Mouse (Mus musculus) heart, embryonic 15.5 days (tissue): ENCODE results near the gene Myh9. TPM values are rescaled to one million over a fixed set of nuclear protein-coding genes. Genes with fewer than 3 reads are reported as not detected.
A peak's percentile ranks its signal among the peaks of the same experiment; 100 is the strongest.

Experiments
- ATAC-seq: fragments of 200-750 bp; cut with Nextera tagmentation; replicated peaks from 2 replicates; pipeline ENCODE4 v1.8.0; 2017; ENCODE audit warnings: low read depth, moderate TSS enrichment; ENCODE audit not compliant: insufficient number of reproducible peaks, insufficient read depth, low FRiP score
- H3K27ac ChIP-seq: fragments of 300-500 bp; sonication (generic); 2 replicates; pipeline ENCODE4 v1.5.1; 2015; ENCODE audit warnings: mild to moderate bottlenecking, inconsistent platforms
- H3K27me3 ChIP-seq: fragments of 300-500 bp; sonication (generic); 2 replicates; pipeline ENCODE4 v1.6.1; 2015; ENCODE audit warnings: inconsistent platforms
- H3K36me3 ChIP-seq: fragments of 300-500 bp; sonication (generic); 2 replicates; pipeline ENCODE4 v1.6.1; 2015; ENCODE audit warnings: mild to moderate bottlenecking, inconsistent platforms
- H3K4me1 ChIP-seq: fragments of 300-500 bp; sonication (generic); replicated peaks from 2 replicates; pipeline ENCODE4 v1.6.1; 2015; ENCODE audit warnings: inconsistent platforms
- H3K4me2 ChIP-seq: fragments of 300-500 bp; sonication (generic); 2 replicates; pipeline ENCODE4 v1.6.1; 2015; ENCODE audit warnings: inconsistent platforms, mild to moderate bottlenecking, moderate library complexity
- H3K4me3 ChIP-seq: fragments of 300-500 bp; sonication (generic); 2 replicates; pipeline ENCODE4 v1.5.1; 2015; ENCODE audit warnings: mild to moderate bottlenecking, inconsistent platforms
- H3K9ac ChIP-seq: fragments of 300-500 bp; sonication (generic); 2 replicates; pipeline ENCODE4 v1.6.1; 2015; ENCODE audit warnings: mild to moderate bottlenecking, inconsistent platforms
- H3K9me3 ChIP-seq: fragments of 300-500 bp; sonication (generic); replicated peaks from 2 replicates; pipeline ENCODE4 v1.6.1; 2016; ENCODE audit warnings: inconsistent platforms
- WGBS: fragments of 180-500 bp; shearing (Covaris S2); methylation state at CpG from one replicate; pipeline ENCODE4 v1.1.7; 2015; ENCODE audit warnings: mixed read lengths; 5-methylcytosine and 5-hydroxymethylcytosine counted together
- polyA plus RNA-seq: library from polyadenylated mRNA; unstranded; fragments of >200 nt; fragmentation: Nextera tagmentation; extraction: Ambion mirVana; gene quantifications from 2 replicates; pipeline ENCODE4 v1.2.1, GENCODE M21; 2015

Gene Myh9
- polyA plus RNA-seq, 1 experiment from 2014 or later = 25.2 TPM

GRCm38 (mm10) chr15:77825382-77825781 is 16.6 kb downstream of the Myh9 start:
- ATAC-seq = no peak
- H3K4me1 ChIP-seq = peaks cover 86% of the 10 kb centered on the region
- H3K36me3 ChIP-seq = no peaks in the 10 kb centered on the region; the same call in 1 of the 2 replicates
- 95% methylated on average over 1 of the region's 1 CpGs for WGBS
- no peak overlapping the region for H3K4me3 ChIP-seq
- no peaks in the 10 kb centered on the region for H3K27me3 ChIP-seq
- H3K4me2 ChIP-seq = no peak overlapping the region
- peak overlapping the region; percentile 57 for H3K27ac ChIP-seq
- no peaks in the 10 kb centered on the region for H3K9me3 ChIP-seq
- H3K9ac ChIP-seq = no peak overlapping the region

GRCm38 (mm10) chr15:77824321-77824720 is 17.7 kb downstream of the Myh9 start:
- Histone ChIP-seq H3K27ac (peak overlapping the region; percentile 83), H3K9ac (no peak overlapping the region), H3K4me3 (no peak overlapping the region), H3K9me3 (no peaks in the 10 kb centered on the region), H3K4me2 (no peak overlapping the region), H3K36me3 (no peaks in the 10 kb centered on the region; the same call in 1 of the 2 replicates), H3K4me1 (peaks cover 91% of the 10 kb centered on the region), H3K27me3 (no peaks in the 10 kb centered on the region)
- WGBS = 86% methylated on average over 1 of the region's 1 CpGs
- ATAC-seq = no peak

DNA sequence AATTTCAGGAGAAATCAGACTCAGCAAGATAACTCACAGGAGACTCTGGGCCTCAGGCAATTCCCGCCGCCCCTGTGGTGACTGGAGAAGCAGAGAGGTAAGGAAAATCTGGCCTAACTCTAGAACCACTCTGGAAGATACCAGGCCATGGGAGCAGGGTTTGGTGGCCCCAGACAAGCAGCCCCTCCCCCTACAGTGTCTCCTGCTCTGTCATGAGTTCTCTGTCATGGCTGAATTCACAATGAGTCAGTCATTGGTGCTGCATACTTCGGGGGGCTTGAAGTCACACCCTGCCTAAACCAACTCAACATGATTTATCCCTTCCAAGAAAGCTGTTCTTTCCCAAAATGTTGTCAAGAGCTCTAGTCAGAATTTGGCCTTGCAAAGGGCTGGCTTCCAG is 18.3 kb downstream of the Myh9 start:
- Histone ChIP-seq H3K27me3 (no peaks in the 10 kb centered on the region), H3K9ac (no peak overlapping the region), H3K4me1 (peaks cover 94% of the 10 kb centered on the region), H3K27ac (peak overlapping the region; percentile 83), H3K4me3 (no peak overlapping the region), H3K4me2 (no peak overlapping the region), H3K36me3 (no peaks in the 10 kb centered on the region; the same call in 1 of the 2 replicates), H3K9me3 (no peaks in the 10 kb centered on the region)
- ATAC-seq = no peak
- 42% methylated on average over 3 of the region's 3 CpGs for WGBS

DNA sequence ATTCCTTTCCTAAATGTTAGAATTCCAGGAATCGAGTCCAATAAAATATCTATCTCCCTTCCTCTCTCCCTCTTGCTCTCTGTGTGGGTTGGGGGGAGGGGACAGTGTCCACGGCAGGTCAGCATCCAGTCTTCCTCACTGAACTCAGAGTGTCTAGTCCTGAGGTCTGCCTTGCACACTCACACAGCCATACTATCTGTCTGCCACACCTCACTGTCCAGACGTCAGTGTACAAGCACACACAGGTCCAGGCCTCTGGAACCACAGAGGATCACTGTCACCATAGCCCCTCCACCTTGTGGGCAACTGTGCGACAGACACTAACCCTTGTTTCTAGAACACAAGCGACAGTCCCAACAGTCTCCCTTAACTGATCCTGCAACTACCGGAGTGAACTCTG is 18.8 kb downstream of the Myh9 start:
- WGBS = 36% methylated on average over 6 of the region's 6 CpGs
- no peaks in the 10 kb centered on the region; the same call in 1 of the 2 replicates for H3K36me3 ChIP-seq
- H3K4me2 ChIP-seq = no peak overlapping the region
- no peak overlapping the region for H3K4me3 ChIP-seq
- H3K27ac ChIP-seq = peak overlapping the region; percentile 83
- no peak for ATAC-seq
- H3K9me3 ChIP-seq = no peaks in the 10 kb centered on the region
- H3K4me1 ChIP-seq = peaks cover 94% of the 10 kb centered on the region
- no peaks in the 10 kb centered on the region for H3K27me3 ChIP-seq
- no peak overlapping the region for H3K9ac ChIP-seq

GRCm38 (mm10) chr15:77822671-77823070 is 19.3 kb downstream of the Myh9 start:
- H3K4me3 ChIP-seq = no peak overlapping the region
- no peak overlapping the region for H3K4me2 ChIP-seq
- H3K36me3 ChIP-seq = no peaks in the 10 kb centered on the region; the same call in 1 of the 2 replicates
- no peaks in the 10 kb centered on the region for H3K27me3 ChIP-seq
- 39% methylated on average over 2 of the region's 2 CpGs for WGBS
- no peaks in the 10 kb centered on the region for H3K9me3 ChIP-seq
- peaks cover 94% of the 10 kb centered on the region for H3K4me1 ChIP-seq
- peak overlapping the region; percentile 83 for H3K27ac ChIP-seq
- no peak overlapping the region for H3K9ac ChIP-seq
- ATAC-seq = no peak

DNA sequence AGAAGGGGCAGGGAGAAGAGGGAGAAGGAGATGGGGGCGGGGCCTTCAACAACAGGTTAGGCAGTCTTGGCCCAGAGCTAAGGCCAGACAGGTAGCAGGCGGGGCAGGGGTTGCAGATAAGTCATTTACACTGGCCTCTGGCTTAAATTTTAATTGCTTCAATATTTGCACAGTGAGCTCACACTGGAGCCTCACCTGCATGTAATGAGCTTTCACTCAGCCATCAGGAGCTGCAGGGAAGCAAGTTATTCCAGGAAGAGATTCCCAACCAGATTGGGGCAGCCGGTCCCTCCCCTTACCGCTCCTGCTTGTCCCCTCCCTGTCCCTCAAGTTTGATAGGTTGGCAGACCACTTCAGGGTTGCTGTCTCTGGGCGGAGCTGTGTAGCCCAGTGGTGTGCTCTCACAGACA is 19.9 kb downstream of the Myh9 start:
- Histone ChIP-seq H3K36me3 (no peaks in the 10 kb centered on the region; the same call in 1 of the 2 replicates), H3K4me2 (0 out of 2 replicates have a peak overlapping the region, but pooled peaks have one; percentile 2), H3K4me1 (peaks cover 94% of the 10 kb centered on the region), H3K27ac (peak overlapping the region; percentile 83), H3K4me3 (no peak overlapping the region), H3K9ac (no peak overlapping the region), H3K9me3 (no peaks in the 10 kb centered on the region), H3K27me3 (no peaks in the 10 kb centered on the region)
- no peak for ATAC-seq
- 35% methylated on average over 5 of the region's 5 CpGs for WGBS

DNA sequence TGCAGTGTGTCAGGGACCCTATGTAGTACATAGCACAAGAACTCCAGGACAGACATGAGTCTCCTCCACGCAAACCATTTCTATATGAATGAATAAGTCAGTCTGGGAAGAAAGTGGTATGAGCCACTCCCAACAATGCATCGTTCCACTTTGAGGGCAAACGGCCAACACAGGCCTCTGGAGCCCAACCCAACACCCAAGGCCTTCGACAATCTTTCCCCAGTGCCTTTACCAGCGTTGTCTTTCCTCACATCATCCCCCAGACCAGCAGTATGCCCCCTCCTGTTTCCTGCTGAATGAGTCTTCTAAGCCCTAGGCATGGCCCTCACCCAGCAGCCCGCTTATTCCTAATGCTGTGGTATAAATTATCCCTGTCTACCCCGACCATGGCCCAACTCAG is 20.6 kb downstream of the Myh9 start:
- H3K27ac ChIP-seq = peak overlapping the region; percentile 83
- H3K4me3 ChIP-seq = no peak overlapping the region
- H3K4me2 ChIP-seq = peak overlapping the region; percentile 7; the same call in 1 of the 2 replicates
- no peak; the same call in 1 of the 2 replicates for ATAC-seq
- no peaks in the 10 kb centered on the region for H3K27me3 ChIP-seq
- H3K4me1 ChIP-seq = peaks cover 97% of the 10 kb centered on the region
- no peaks in the 10 kb centered on the region; the same call in 1 of the 2 replicates for H3K36me3 ChIP-seq
- no peaks in the 10 kb centered on the region for H3K9me3 ChIP-seq
- 23% methylated on average over 7 of the region's 7 CpGs for WGBS
- H3K9ac ChIP-seq = peak overlapping the region; percentile 30

- no peaks in the 10 kb centered on the region for H3K27me3 ChIP-seq
Measured at GRCm38 (mm10) chr15:77820480-77821163, 21.4 kb downstream of the Myh9 start.

GRCm38 (mm10) chr15:77819894-77820387 is 22.0 kb downstream of the Myh9 start:
- Histone ChIP-seq H3K27ac (peak overlapping the region; percentile 83), H3K9me3 (no peaks in the 10 kb centered on the region), H3K4me2 (peak overlapping the region; percentile 7; the same call in 1 of the 2 replicates), H3K4me1 (peaks cover 98% of the 10 kb centered on the region), H3K4me3 (no peak overlapping the region), H3K27me3 (no peaks in the 10 kb centered on the region), H3K9ac (no peak overlapping the region), H3K36me3 (no peaks in the 10 kb centered on the region)
- WGBS = 45% methylated on average over 10 of the region's 10 CpGs
- ATAC-seq = no peak

More at GRCm38 (mm10) chr15:77820480-77821163, 21.4 kb downstream of the Myh9 start:
- no peaks in the 10 kb centered on the region for H3K9me3 ChIP-seq
- H3K4me3 ChIP-seq = no peak overlapping the region
- no peaks in the 10 kb centered on the region for H3K36me3 ChIP-seq
- H3K4me2 ChIP-seq = peak overlapping the region; percentile 7; the same call in 1 of the 2 replicates
- peak overlapping the region; percentile 30 for H3K9ac ChIP-seq
- H3K27ac ChIP-seq = peak overlapping the region; percentile 83
- WGBS = 9% methylated on average over 3 of the region's 3 CpGs
- H3K4me1 ChIP-seq = peaks cover 97% of the 10 kb centered on the region
- ATAC-seq = 0 out of 2 replicates have a peak, but pooled peaks have one; percentile 28

DNA sequence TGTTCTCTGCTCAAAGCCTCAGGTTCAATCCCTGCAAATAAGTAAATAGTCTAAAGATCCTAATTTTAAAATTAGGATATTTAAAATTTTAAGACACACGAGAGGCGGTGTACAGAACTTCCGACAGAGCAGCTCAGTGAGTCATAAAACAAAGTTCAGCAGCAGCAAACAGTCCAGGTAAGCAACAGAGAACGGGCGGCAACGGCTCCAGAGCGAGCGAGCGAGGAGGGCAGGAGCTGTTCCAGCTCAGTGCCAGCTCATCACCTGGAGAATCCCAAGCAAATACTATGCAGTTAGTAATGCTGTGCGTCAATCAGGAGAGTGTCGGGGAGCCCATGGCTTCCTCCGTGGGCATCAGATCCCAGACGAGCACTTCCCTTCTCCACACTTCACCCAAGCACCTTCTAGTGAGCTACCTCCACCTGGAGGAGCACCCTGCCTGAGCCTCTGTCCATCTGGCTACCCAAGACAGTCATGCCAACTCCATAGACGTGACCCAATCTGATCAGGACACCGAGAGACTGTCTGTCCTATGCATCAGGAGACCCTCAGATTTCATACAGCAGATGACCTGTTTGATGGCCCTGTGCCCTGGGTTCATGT is 23.3 kb downstream of the Myh9 start:
- no peak overlapping the region for H3K4me3 ChIP-seq
- 69% methylated on average over 15 of the region's 15 CpGs for WGBS
- no peaks in the 10 kb centered on the region for H3K36me3 ChIP-seq
- H3K4me2 ChIP-seq = no peak overlapping the region
- no peak overlapping the region for H3K9ac ChIP-seq
- ATAC-seq = no peak
- peaks cover 100% of the 10 kb centered on the region for H3K4me1 ChIP-seq
- peak overlapping the region; percentile 75; the same call in 1 of the 2 replicates for H3K27ac ChIP-seq
- no peaks in the 10 kb centered on the region for H3K27me3 ChIP-seq
- H3K9me3 ChIP-seq = no peaks in the 10 kb centered on the region

DNA sequence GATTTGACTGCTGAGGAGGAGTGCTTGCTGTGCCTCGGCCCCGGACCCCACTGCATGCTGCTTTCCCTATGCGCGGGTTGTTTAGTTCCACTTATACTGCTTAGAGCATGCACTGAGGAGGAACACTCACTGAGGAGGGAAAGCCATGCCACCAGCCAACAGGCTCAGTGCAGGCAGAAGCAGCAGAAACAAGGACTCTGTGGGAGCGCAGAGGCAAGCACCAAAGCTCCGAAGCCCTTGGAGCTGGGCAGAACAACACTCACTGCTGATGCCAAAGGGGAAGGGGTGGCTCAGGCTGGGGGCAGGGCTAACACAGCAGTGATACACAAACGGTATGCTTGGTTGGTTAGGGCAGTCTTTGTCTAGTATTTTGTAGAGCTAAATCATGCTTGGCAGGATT is 24.6 kb downstream of the Myh9 start:
- no peak for ATAC-seq
- 41% methylated on average over 7 of the region's 7 CpGs for WGBS
- H3K27ac ChIP-seq = peak overlapping the region; percentile 75
- H3K9ac ChIP-seq = peak overlapping the region; percentile 10; the same call in 1 of the 2 replicates
- 0 out of 2 replicates have a peak overlapping the region, but pooled peaks have one; percentile 5 for H3K4me2 ChIP-seq
- no peaks in the 10 kb centered on the region for H3K9me3 ChIP-seq
- H3K36me3 ChIP-seq = peaks cover 6% of the 10 kb centered on the region
- peaks cover 99% of the 10 kb centered on the region for H3K4me1 ChIP-seq
- no peaks in the 10 kb centered on the region for H3K27me3 ChIP-seq
- no peak overlapping the region for H3K4me3 ChIP-seq
